Mouse (Mus musculus) layer of hippocampus, postnatal 14 days (tissue): ENCODE data around the gene Obsl1. TPM values are rescaled to one million over a fixed set of nuclear protein-coding genes. Genes with fewer than 3 reads are reported as not detected.

Experiments
- DNase-seq, 2 experiments: peaks; one replicate each; pipeline ENCODE4 v3.0.0; 2021 to 2022; ENCODE audit warnings: low spot score in 2 of 2, mixed read lengths in 1 of 2
- total RNA-seq, 2 experiments: library from RNA; stranded (reverse); gene quantifications; 2 replicates each; pipeline ENCODE4 v1.2.3; 2021

Gene Obsl1
- total RNA-seq, 2 experiments from 2014 or later, result 25.2 to 27.0 TPM

GRCm38 (mm10) chr1:75487405-75488161 lies 18.7 kb downstream of the Obsl1 start:
- peak; percentile 52 to 63 for DNase-seq

- no peak for DNase-seq
These were observed 19.2 kb downstream of the Obsl1 start for GRCm38 (mm10) chr1:75487040-75487404.

DNA sequence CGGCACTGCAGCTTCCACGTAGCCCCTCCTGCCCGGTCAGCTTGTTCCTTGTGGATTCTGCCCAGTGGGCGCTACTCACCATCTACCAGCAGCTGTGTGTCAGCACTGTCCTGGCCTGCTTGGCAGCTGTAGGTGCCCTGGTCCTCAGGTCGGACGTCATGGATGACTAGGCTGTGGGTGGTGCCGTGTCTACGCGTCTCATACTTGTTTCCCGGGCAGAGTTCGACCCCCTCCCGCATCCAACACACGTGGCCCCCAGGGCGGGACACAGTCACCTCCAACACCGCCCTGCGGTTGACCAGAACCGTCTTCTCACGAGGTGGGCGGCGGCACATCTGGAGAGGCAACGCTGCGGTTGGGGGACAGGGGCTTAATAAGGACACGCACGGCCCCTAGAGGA lies 19.7 kb downstream of the Obsl1 start:
- DNase-seq, result no peak

DNA sequence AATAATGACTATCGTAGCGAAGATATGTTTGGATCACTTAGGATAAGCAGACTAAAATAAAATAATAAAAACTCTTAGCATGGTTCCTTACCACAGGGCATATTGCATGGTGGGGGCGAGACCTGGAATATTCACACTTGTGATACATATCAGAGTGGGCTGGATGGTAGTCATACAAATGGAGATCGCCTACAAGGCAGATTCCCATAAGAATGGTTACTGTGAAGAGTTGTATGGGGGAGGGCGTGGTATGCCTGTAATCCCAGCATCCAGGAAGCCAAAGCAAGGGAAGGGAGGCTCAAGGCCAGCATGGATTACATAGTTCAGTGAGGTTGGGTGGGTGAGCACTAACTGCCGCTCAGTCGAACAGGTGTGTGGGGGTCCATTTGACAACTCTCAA lies 25.5 kb downstream of the Obsl1 start:
- DNase-seq, result no peak

DNA sequence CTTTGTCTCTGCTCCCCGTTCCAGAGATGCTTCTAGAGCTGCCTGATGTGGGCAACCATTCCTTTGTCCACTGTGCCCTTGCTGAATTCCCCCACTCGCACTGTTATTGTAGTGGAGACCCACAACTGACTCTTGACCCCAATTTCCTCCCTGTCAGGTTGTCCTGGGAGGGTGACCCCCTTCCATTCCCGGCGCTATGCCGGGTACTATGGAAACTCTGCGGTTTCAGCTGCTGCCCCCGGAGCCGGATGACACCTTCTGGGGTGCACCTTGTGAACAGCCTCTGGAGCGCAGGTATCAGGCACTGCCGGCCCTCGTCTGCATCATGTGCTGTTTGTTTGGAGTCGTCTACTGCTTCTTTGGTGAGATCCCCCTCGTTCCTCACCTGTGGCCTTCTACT lies 26.2 kb downstream of the Obsl1 start:
- no peak for DNase-seq

- DNase-seq, result no peak
These were observed 26.6 kb downstream of the Obsl1 start for GRCm38 (mm10) chr1:75479635-75479989.

- peak; percentile 99 for DNase-seq
These were observed 27.2 kb downstream of the Obsl1 start, which contains the start of the genes Chpf and Tmem198 for GRCm38 (mm10) chr1:75478916-75479634. Gene Chpf, minus strand, starts transcription at chr1:75479307. Gene Tmem198, plus strand, starts transcription at chr1:75479532.

DNA sequence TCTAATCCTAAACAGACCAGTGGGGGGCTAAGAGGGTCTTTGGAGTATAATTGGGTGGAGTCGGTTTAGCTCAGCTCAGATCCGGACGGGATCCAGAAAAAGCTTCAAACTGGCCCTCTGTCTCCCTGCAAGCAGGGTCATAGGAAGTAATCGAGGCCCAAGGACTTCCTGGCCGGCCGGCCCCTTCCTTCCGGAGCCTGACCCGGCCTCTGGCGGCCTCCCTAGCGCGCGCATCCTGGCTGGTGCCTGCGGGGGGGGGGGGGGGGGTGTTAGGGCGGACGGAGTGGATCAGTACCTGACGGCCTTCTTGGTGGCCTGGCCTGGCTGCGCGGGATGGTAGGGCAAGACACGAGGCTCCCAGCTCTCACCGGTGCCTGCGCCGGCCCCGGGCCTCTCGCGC lies 27.8 kb downstream of the Obsl1 start:
- no peak for DNase-seq

GRCm38 (mm10) chr1:75477966-75478290 lies 28.3 kb downstream of the Obsl1 start:
- no peak for DNase-seq

GRCm38 (mm10) chr1:75477264-75477965 lies 28.8 kb downstream of the Obsl1 start:
- peak; percentile 81 to 82 for DNase-seq

- no peak for DNase-seq
These were observed 29.8 kb downstream of the Obsl1 start for GRCm38 (mm10) chr1:75476441-75476840.

- no peak for DNase-seq
These were observed 36.9 kb downstream of the Obsl1 start for GRCm38 (mm10) chr1:75469287-75469825.

- DNase-seq, result peak; percentile 84 to 86
These were observed 38.9 kb downstream of the Obsl1 start for GRCm38 (mm10) chr1:75467215-75467927.

- DNase-seq, result no peak
These were observed 42.5 kb downstream of the Obsl1 start for GRCm38 (mm10) chr1:75463652-75464204.

GRCm38 (mm10) chr1:75462636-75463035 lies 43.6 kb downstream of the Obsl1 start:
- no peak for DNase-seq

DNA sequence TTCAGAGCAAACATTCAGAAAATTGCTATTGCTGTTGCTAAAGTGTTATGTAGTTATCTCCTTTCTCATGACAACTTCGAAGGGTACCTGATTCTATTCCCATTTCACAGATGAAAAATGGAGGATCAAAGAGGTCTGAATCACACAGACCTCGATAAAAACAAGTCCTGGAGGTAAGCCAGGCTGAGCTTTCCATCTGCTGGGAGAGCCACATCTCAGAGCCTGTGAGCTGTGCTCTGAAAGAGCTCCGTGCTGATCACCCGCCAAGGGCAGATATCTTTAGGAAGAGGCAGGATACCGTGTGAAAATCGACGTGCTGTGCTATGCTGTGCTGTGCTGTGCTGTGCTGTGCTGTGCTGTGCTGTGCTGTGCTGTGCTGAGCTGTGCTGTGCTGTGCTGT lies 46.0 kb downstream of the Obsl1 start:
- no peak for DNase-seq

DNA sequence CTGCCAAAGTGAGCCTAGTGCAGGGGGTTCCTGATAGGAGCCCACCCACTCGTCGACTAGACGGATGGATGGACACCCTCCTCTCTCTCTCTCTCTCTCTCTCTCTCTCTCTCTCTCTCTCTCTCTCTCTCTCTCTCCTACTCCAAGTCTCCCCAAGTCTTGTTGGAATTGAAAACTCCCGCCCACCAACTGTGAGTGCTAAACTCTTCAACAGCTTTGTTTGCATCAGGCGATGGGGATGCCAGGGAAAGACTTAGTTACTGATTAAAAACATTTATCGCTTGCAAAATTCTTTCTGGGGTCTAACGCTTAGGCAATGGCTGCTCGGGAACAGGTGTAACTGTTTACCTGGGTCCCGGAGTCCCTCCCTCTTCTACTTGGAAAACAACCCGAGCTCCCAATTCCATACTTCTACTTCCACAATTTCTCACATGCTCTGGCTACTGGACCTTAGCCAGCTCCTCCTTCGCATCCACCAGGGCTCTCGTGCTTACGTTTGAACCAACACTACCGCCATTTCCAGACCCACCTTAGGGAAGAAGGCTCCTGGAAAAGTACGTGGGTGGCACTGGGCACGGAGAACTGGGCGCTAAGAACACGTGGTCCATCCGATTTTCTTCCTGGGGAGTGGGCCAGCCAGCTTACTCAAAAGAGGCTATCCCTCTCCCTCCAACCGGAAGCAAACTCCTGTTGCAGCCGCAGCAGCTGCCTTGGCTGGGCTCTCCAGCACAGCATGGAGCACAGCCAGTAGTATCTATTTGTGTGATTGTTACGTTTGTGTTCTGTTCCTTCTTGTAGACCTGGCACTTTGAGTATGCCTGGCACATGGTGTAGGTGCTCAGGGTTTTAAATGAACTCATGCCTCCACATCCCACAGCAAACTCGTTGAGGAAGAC lies 47.2 kb downstream of the Obsl1 start:
- no peak for DNase-seq

- no peak for DNase-seq
These were observed 48.0 kb downstream of the Obsl1 start for GRCm38 (mm10) chr1:75458025-75458788.

- DNase-seq, result no peak
These were observed 48.6 kb downstream of the Obsl1 start for GRCm38 (mm10) chr1:75457710-75458024.
